Mouse (Mus musculus) forebrain, postnatal 0 days (tissue): ENCODE results near the gene Serinc2. TPM values are rescaled to one million over a fixed set of nuclear protein-coding genes. Genes with fewer than 3 reads are reported as not detected.

Experiments used
- ATAC-seq: fragments of 200-750 bp; cut with Nextera tagmentation; 2 replicates; pipeline ENCODE4 v1.8.0; 2017; ENCODE audit warnings: mild to moderate bottlenecking, moderate library complexity
- DNase-seq: peaks from one replicate; pipeline ENCODE4 v3.0.0-alpha.2; 2015
- H3K27ac ChIP-seq: fragments of 300-500 bp; sonication (generic); 2 replicates; pipeline ENCODE4 v1.5.1; 2014; ENCODE audit warnings: low read depth, mild to moderate bottlenecking, antibody characterized with exemption, low read length, moderate library complexity, mixed read lengths
- H3K27me3 ChIP-seq: fragments of 300-500 bp; sonication (generic); 2 replicates; pipeline ENCODE4 v1.6.1; 2014; ENCODE audit warnings: mild to moderate bottlenecking, low read length, mixed read lengths; ENCODE audit not compliant: insufficient read depth
- H3K36me3 ChIP-seq: fragments of 300-500 bp; sonication (generic); 2 replicates; pipeline ENCODE4 v1.6.1; 2014; ENCODE audit warnings: mild to moderate bottlenecking, moderate library complexity; ENCODE audit not compliant: insufficient read depth
- H3K4me1 ChIP-seq: fragments of 300-500 bp; sonication (generic); 2 replicates; pipeline ENCODE4 v1.6.1; 2014; ENCODE audit warnings: antibody characterized with exemption; ENCODE audit not compliant: insufficient read depth
- H3K4me2 ChIP-seq: fragments of 300-500 bp; sonication (generic); 2 replicates; pipeline ENCODE4 v1.6.1; 2014; ENCODE audit warnings: low read depth, mild to moderate bottlenecking, moderate library complexity
- H3K4me3 ChIP-seq: fragments of 300-500 bp; sonication (generic); 2 replicates; pipeline ENCODE4 v1.5.1; 2014; ENCODE audit warnings: low read depth, low read length, mixed read lengths
- H3K9ac ChIP-seq: fragments of 300-500 bp; sonication (generic); 2 replicates; pipeline ENCODE4 v1.6.1; 2014; ENCODE audit warnings: mild to moderate bottlenecking
- H3K9me3 ChIP-seq: fragments of 300-500 bp; sonication (generic); 2 replicates; pipeline ENCODE4 v1.6.1; 2016; ENCODE audit warnings: low read length
- CTCF ChIP-seq: sonication (generic); IDR thresholded peaks from 2 replicates; pipeline ENCODE4 v1.5.1; 2016; ENCODE audit warnings: antibody characterized with exemption, control low read depth, low read depth
- WGBS: fragments of 180-500 bp; shearing (Covaris S2); extraction: QIAGEN DNeasy Blood & Tissue Kit; methylation state at CpG from one replicate; pipeline ENCODE4 v1.1.7; 2014; 5-methylcytosine and 5-hydroxymethylcytosine counted together
- polyA plus RNA-seq: library from polyadenylated mRNA; unstranded; fragments of >200 nt; fragmentation: Nextera tagmentation; extraction: Ambion mirVana; gene quantifications from 2 replicates; pipeline ENCODE4 v1.2.1, GENCODE M21; 2015
- total RNA-seq: library from RNA; depleted of rRNA; stranded (reverse); fragments of >200 nt; gene quantifications from 2 replicates; pipeline ENCODE4 v1.2.3, GENCODE M21; 2014

Serinc2 gene
- total and polyA plus RNA-seq, 2 experiments from 2014 or later, result 14.0 to 22.5 TPM

GRCm38 (mm10) chr4:130274346-130275015 lies 4.5 kb downstream of the Serinc2 start:
- TF ChIP-seq CTCF, result no peak
- H3K4me3 ChIP-seq, result peak overlapping the region; percentile 76
- no peaks in the 10 kb centered on the region for H3K36me3 ChIP-seq
- H3K9me3 ChIP-seq, result no peaks in the 10 kb centered on the region
- H3K27ac ChIP-seq, result peak overlapping the region; percentile 97
- 1% methylated on average over 29 of the region's 29 CpGs for whole genome bisulfite sequencing
- 0 out of 2 replicates have a peak, but pooled peaks cover 17% of the 10 kb centered on the region for H3K4me1 ChIP-seq
- DNase-seq (peak; percentile 85), ATAC-seq (peak; percentile 87)
- peak overlapping the region; percentile 90 for H3K9ac ChIP-seq
- H3K27me3 ChIP-seq, result no peaks in the 10 kb centered on the region
- H3K4me2 ChIP-seq, result peak overlapping the region; percentile 74

DNA sequence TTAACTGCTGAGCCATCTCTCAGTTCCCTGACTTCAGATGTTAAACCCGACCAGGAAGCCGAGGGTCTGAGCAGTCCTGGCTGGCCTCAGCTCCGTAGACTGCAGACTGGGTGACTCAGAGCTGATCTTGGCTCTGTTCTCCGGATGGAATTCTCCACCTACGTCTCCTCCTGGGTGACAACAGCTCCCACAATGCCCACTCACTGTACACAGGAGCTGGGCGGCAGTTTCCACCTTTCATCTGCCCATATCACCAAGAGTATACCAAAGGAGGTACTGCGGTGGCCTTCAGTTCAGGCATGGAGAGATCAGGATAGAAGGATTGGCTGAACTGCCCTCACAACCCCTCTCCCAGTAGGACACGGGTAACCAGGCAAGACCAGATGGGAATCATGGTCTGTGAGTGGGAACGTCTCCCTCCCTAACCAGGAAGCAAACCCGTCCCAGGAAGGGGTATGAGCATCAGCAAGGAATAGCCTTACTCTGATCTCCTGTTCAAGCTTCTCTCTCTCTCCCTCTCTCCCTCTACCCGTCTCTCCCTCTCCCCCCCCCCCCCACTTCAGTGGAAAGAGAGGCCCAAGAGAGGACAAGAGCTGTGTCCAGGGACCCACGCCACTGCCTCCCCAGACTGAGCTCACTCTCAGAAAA lies 5.2 kb downstream of the Serinc2 start:
- H3K9me3 ChIP-seq, result no peaks in the 10 kb centered on the region
- H3K9ac ChIP-seq, result peak overlapping the region; percentile 90
- H3K36me3 ChIP-seq, result no peaks in the 10 kb centered on the region
- WGBS, result 2% methylated on average over 11 of the region's 12 CpGs
- peak; percentile 70 for DNase-seq
- H3K4me3 ChIP-seq, result peak overlapping the region; percentile 76
- no peaks in the 10 kb centered on the region for H3K27me3 ChIP-seq
- peak; percentile 57 for ATAC-seq
- peak overlapping the region; percentile 97 for H3K27ac ChIP-seq
- TF ChIP-seq CTCF, result no peak
- H3K4me1 ChIP-seq, result 0 out of 2 replicates have a peak, but pooled peaks cover 17% of the 10 kb centered on the region
- H3K4me2 ChIP-seq, result peak overlapping the region; percentile 74

- Histone ChIP-seq H3K4me2 (no peak overlapping the region), H3K4me1 (0 out of 2 replicates have a peak, but pooled peaks cover 17% of the 10 kb centered on the region), H3K4me3 (no peak overlapping the region), H3K9ac (no peak overlapping the region), H3K36me3 (no peaks in the 10 kb centered on the region), H3K27ac (peak overlapping the region; percentile 35; the same call in 1 of the 2 replicates), H3K9me3 (no peaks in the 10 kb centered on the region), H3K27me3 (no peaks in the 10 kb centered on the region)
- ATAC-seq (no peak), DNase-seq (no peak)
- 77% methylated on average over 6 of the region's 6 CpGs for WGBS
- TF ChIP-seq CTCF, result no peak
Measured at GRCm38 (mm10) chr4:130270611-130271347, 8.2 kb downstream of the Serinc2 start.

DNA sequence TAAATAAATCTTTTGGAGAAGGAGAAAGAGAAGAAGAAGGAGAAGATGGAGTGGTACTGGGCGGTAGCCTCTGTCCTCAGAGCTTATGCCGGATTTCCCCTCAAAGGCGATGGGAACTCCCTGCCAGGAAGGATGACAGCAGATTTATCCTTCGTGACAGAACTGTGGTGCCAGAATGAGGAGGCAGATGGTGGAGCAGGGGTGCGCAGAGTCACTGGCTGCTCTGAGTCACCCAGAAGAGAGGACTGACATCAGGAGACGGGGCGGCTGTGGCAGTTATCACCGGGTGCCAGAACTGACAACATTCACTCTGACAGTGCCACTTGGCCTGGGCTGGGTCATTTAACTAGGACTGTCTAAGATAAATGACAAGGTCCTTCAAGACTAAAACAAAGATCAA lies 8.9 kb downstream of the Serinc2 start:
- Histone ChIP-seq H3K9ac (no peak overlapping the region), H3K27me3 (no peaks in the 10 kb centered on the region), H3K9me3 (no peaks in the 10 kb centered on the region), H3K36me3 (no peaks in the 10 kb centered on the region), H3K4me2 (no peak overlapping the region), H3K4me3 (no peak overlapping the region), H3K27ac (no peak overlapping the region), H3K4me1 (0 out of 2 replicates have a peak, but pooled peaks cover 17% of the 10 kb centered on the region)
- DNase-seq (peak; percentile 53), ATAC-seq (no peak)
- TF ChIP-seq CTCF, result no peak
- WGBS, result 64% methylated on average over 8 of the region's 8 CpGs

GRCm38 (mm10) chr4:130268736-130269135 lies 10.3 kb downstream of the Serinc2 start:
- no peaks in the 10 kb centered on the region for H3K27me3 ChIP-seq
- H3K9ac ChIP-seq, result no peak overlapping the region
- H3K4me1 ChIP-seq, result 0 out of 2 replicates have a peak, but pooled peaks cover 15% of the 10 kb centered on the region
- H3K4me3 ChIP-seq, result no peak overlapping the region
- DNase-seq (no peak), ATAC-seq (no peak)
- WGBS, result 88% methylated on average over 10 of the region's 10 CpGs
- TF ChIP-seq CTCF, result no peak
- no peaks in the 10 kb centered on the region for H3K9me3 ChIP-seq
- no peak overlapping the region for H3K4me2 ChIP-seq
- peaks cover 4% of the 10 kb centered on the region; the same call in 1 of the 2 replicates for H3K36me3 ChIP-seq
- H3K27ac ChIP-seq, result no peak overlapping the region

GRCm38 (mm10) chr4:130267069-130267468 lies 11.9 kb downstream of the Serinc2 start:
- H3K27me3 ChIP-seq, result no peaks in the 10 kb centered on the region
- TF ChIP-seq CTCF, result no peak
- no peak overlapping the region for H3K4me3 ChIP-seq
- no peak overlapping the region for H3K27ac ChIP-seq
- H3K4me1 ChIP-seq, result 0 out of 2 replicates have a peak, but pooled peaks cover 2% of the 10 kb centered on the region
- ATAC-seq, result no peak
- DNase-seq, result no peak
- no peaks in the 10 kb centered on the region for H3K9me3 ChIP-seq
- H3K4me2 ChIP-seq, result no peak overlapping the region
- peaks cover 13% of the 10 kb centered on the region for H3K36me3 ChIP-seq
- no peak overlapping the region for H3K9ac ChIP-seq
- 77% methylated on average over 7 of the region's 7 CpGs for WGBS
